7 mouse cellular contexts compared by ENCODE assay signal in genomic region chr8:126587836-126588503, GRCm38 (mm10). TPM values are rescaled to one million over a fixed set of nuclear protein-coding genes. Genes with fewer than 3 reads are reported as not detected.
A peak's percentile ranks its signal among the peaks of the same experiment; 100 is the strongest.
DNase-seq lines count a peak whose midpoint lies in the region; ATAC-seq and TF ChIP-seq lines count a peak whose summit lies in the region.

No protein-coding gene starts in this region.

- peak; percentile 48 for DNase-seq in 416B (ENCODE audit: low read depth)
- DNase-seq in midbrain, postnatal 0 days (ENCODE audit: low spot score): no peak
- DNase-seq in thymus, postnatal 25 days: no peak
- no peak for DNase-seq in urinary bladder, adult 2 months (ENCODE audit: low spot score)

- peak overlapping the region; percentile 94 for H3K4me2 ChIP-seq in forebrain, embryonic 16.5 days (ENCODE audit: low read length)
- peak overlapping the region; percentile 94 for H3K4me2 ChIP-seq in kidney, embryonic 14.5 days (replicated peaks; ENCODE audit: low read depth, low read length)
- peak overlapping the region; percentile 96 for H3K4me2 ChIP-seq in midbrain, postnatal 0 days (ENCODE audit: low read depth, low read length, poor library complexity, severe bottlenecking)

- no peak for ATAC-seq in forebrain, embryonic 16.5 days
- ATAC-seq in kidney, embryonic 14.5 days (ENCODE audit: low FRiP score, low TSS enrichment): no peak
- ATAC-seq in midbrain, postnatal 0 days (ENCODE audit: low FRiP score): no peak

- peaks cover 97% of the 10 kb centered on the region for H3K79me2 ChIP-seq in C2C12 (ENCODE audit: control insufficient read depth, insufficient read depth)

- H3K36me3 ChIP-seq in C2C12 (ENCODE audit: control insufficient read depth, insufficient read depth): peaks cover 77% of the 10 kb centered on the region
- no peaks in the 10 kb centered on the region for H3K36me3 ChIP-seq in forebrain, embryonic 16.5 days (ENCODE audit: control insufficient read depth, insufficient read depth)
- peaks cover 55% of the 10 kb centered on the region for H3K36me3 ChIP-seq in kidney, embryonic 14.5 days (ENCODE audit: control insufficient read depth, insufficient read depth, low read length)
- peaks cover 9% of the 10 kb centered on the region; the same call in 1 of the 2 replicates for H3K36me3 ChIP-seq in midbrain, postnatal 0 days (ENCODE audit: insufficient read depth, low read length)

- H3ac ChIP-seq in C2C12 (ENCODE audit: control insufficient read depth, insufficient read length, low read depth): no peak overlapping the region

- H3K9me3 ChIP-seq in forebrain, embryonic 16.5 days (ENCODE audit: control insufficient read depth, low read length): no peaks in the 10 kb centered on the region
- H3K9me3 ChIP-seq in kidney, embryonic 14.5 days (ENCODE audit: control insufficient read depth, low read length): no peaks in the 10 kb centered on the region
- no peaks in the 10 kb centered on the region for H3K9me3 ChIP-seq in midbrain, postnatal 0 days (ENCODE audit: low read length)

- H3K9ac ChIP-seq in forebrain, embryonic 16.5 days (replicated peaks; ENCODE audit: low read depth, low read length): no peak overlapping the region
- peak overlapping the region; percentile 100 for H3K9ac ChIP-seq in kidney, embryonic 14.5 days (ENCODE audit: low read depth, low read length)
- no peak overlapping the region for H3K9ac ChIP-seq in midbrain, postnatal 0 days (replicated peaks; ENCODE audit: low read length, poor library complexity, severe bottlenecking)

- peaks cover 81% of the 10 kb centered on the region for H3K79me3 ChIP-seq in C2C12 (ENCODE audit: low read depth)

- 81% methylated on average over 10 of the region's 10 CpGs for WGBS in forebrain, embryonic 16.5 days
- 40% methylated on average over 10 of the region's 10 CpGs for WGBS in kidney, embryonic 14.5 days
- WGBS in midbrain, postnatal 0 days: 74% methylated on average over 10 of the region's 10 CpGs

- no peak overlapping the region for H3K27ac ChIP-seq in forebrain, embryonic 16.5 days (ENCODE audit: low read length)
- peak overlapping the region; percentile 32; the same call in 1 of the 2 replicates for H3K27ac ChIP-seq in kidney, embryonic 14.5 days (ENCODE audit: low read depth, low read length)
- H3K27ac ChIP-seq in midbrain, postnatal 0 days (ENCODE audit: low read depth, low read length): no peak overlapping the region

- peaks cover 66% of the 10 kb centered on the region for H3K4me1 ChIP-seq in forebrain, embryonic 16.5 days (replicated peaks; ENCODE audit: control insufficient read depth, insufficient read depth, low read length)
- peaks cover 53% of the 10 kb centered on the region for H3K4me1 ChIP-seq in kidney, embryonic 14.5 days (ENCODE audit: control insufficient read depth, insufficient read depth, low read length)
- peaks cover 17% of the 10 kb centered on the region for H3K4me1 ChIP-seq in midbrain, postnatal 0 days (ENCODE audit: insufficient read depth, low read length)

- no peak for TF ChIP-seq CTCF in C2C12 (IDR thresholded peaks at IDR 0.05; ENCODE audit: control insufficient read depth, insufficient read depth, insufficient read length)
- TF ChIP-seq CTCF in midbrain, postnatal 0 days (IDR thresholded peaks at IDR 0.05): no peak

- H3K4me3 ChIP-seq in C2C12 (ENCODE audit: insufficient read depth, poor library complexity, severe bottlenecking): peak overlapping the region; percentile 78
- peak overlapping the region; percentile 81 for H3K4me3 ChIP-seq in forebrain, embryonic 16.5 days (replicated peaks; ENCODE audit: low read length)
- H3K4me3 ChIP-seq in kidney, embryonic 14.5 days (ENCODE audit: low read length): peak overlapping the region; percentile 100
- H3K4me3 ChIP-seq in midbrain, postnatal 0 days (ENCODE audit: low read depth, low read length): peak overlapping the region; percentile 99

- H3K27me3 ChIP-seq in C2C12 (ENCODE audit: control insufficient read depth, insufficient read depth, insufficient read length): no peaks in the 10 kb centered on the region
- no peaks in the 10 kb centered on the region for H3K27me3 ChIP-seq in forebrain, embryonic 16.5 days (replicated peaks; ENCODE audit: control insufficient read depth, insufficient read depth, low read length)
- H3K27me3 ChIP-seq in kidney, embryonic 14.5 days (ENCODE audit: control insufficient read depth, insufficient read depth, low read length): no peaks in the 10 kb centered on the region
- H3K27me3 ChIP-seq in midbrain, postnatal 0 days (ENCODE audit: insufficient read depth, low read length): no peaks in the 10 kb centered on the region

TF ChIP-seq in C2C12, 6 proteins besides CTCF, POLR2A, EP300 and RAD21:
- TF ChIP-seq FOSL1 (IDR thresholded peaks at IDR 0.05; ENCODE audit: insufficient read depth, low read length, poor library complexity, severe bottlenecking) (no peak), MAX (IDR thresholded peaks at IDR 0.05) (no peak), MYOD1 (IDR thresholded peaks at IDR 0.05; ENCODE audit: control insufficient read depth, insufficient read length, low read depth) (no peak), USF1 (IDR thresholded peaks at IDR 0.05; ENCODE audit: low read depth) (no peak), CEBPB (IDR thresholded peaks at IDR 0.05; ENCODE audit: low read depth) (no peak), MYOG (IDR thresholded peaks at IDR 0.05; ENCODE audit: control insufficient read depth, extremely low read depth, insufficient read length) (no peak)

RNA-seq across cellular contexts. Expression of gene Irf2bp2, which starts 5.8 kb away (rescaled TPM):
- 20.9 TPM for polyA plus RNA-seq in C2C12 (2012; fragmentation: generic; extraction: Trizol)
- polyA plus RNA-seq in forebrain, embryonic 16.5 days (2015; fragmentation: Nextera tagmentation; extraction: Ambion mirVana): 10.1 and 10.7 TPM in 2 replicates
- 11.6 and 14.6 TPM in 2 replicates for polyA plus RNA-seq in kidney, embryonic 14.5 days (2014; fragmentation: Nextera tagmentation; extraction: Ambion mirVana)
- total RNA-seq in midbrain, postnatal 0 days (2014; rRNA removed): 81.3 and 88.2 TPM in 2 replicates
- polyA plus RNA-seq in midbrain, postnatal 0 days (2015; fragmentation: Nextera tagmentation; extraction: Ambion mirVana): 8.0 and 9.2 TPM in 2 replicates
- polyA plus RNA-seq in urinary bladder, adult 2 months (2012; rRNA removed): 33.4 and 35.5 TPM in 2 replicates
